Mouse (Mus musculus) liver, embryonic 12.5 days (tissue): ENCODE results near the gene Aanat. TPM values are rescaled to one million over a fixed set of nuclear protein-coding genes. Genes with fewer than 3 reads are reported as not detected.

Source experiments
- ATAC-seq: fragments of 200-750 bp; cut with Nextera tagmentation; 2 replicates; pipeline ENCODE4 v1.8.0; 2017; ENCODE audit warnings: moderate number of reproducible peaks, mild to moderate bottlenecking, moderate library complexity
- H3K27ac ChIP-seq: fragments of 300-500 bp; sonication (generic); 2 replicates; pipeline ENCODE4 v1.5.1; 2016; ENCODE audit warnings: mild to moderate bottlenecking
- H3K27me3 ChIP-seq: fragments of 300-500 bp; sonication (generic); replicated peaks from 2 replicates; pipeline ENCODE4 v1.6.1; 2016; ENCODE audit warnings: mild to moderate bottlenecking, moderate library complexity
- H3K36me3 ChIP-seq: fragments of 300-500 bp; sonication (generic); 2 replicates; pipeline ENCODE4 v1.6.1; 2016; ENCODE audit warnings: mild to moderate bottlenecking, moderate library complexity
- H3K4me1 ChIP-seq: fragments of 300-500 bp; sonication (generic); 2 replicates; pipeline ENCODE4 v1.6.1; 2016
- H3K4me2 ChIP-seq: fragments of 300-500 bp; sonication (generic); 2 replicates; pipeline ENCODE4 v1.6.1; 2016; ENCODE audit warnings: mild to moderate bottlenecking, moderate library complexity
- H3K4me3 ChIP-seq: fragments of 300-500 bp; sonication (generic); 2 replicates; pipeline ENCODE4 v1.5.1; 2016; ENCODE audit warnings: mild to moderate bottlenecking, moderate library complexity
- H3K9ac ChIP-seq: fragments of 300-500 bp; sonication (generic); 2 replicates; pipeline ENCODE4 v1.6.1; 2016; ENCODE audit warnings: mild to moderate bottlenecking, moderate library complexity
- H3K9me3 ChIP-seq: fragments of 300-500 bp; sonication (generic); replicated peaks from 2 replicates; pipeline ENCODE4 v1.6.1; 2016; ENCODE audit warnings: mild to moderate bottlenecking, moderate library complexity
- WGBS: fragments of 180-500 bp; shearing (Covaris S2); methylation state at CpG from one replicate; pipeline ENCODE4 v1.1.7; 2016; ENCODE audit not compliant: insufficient replicate concordance; 5-methylcytosine and 5-hydroxymethylcytosine counted together
- polyA plus RNA-seq: library from polyadenylated mRNA; unstranded; fragments of >200 nt; fragmentation: Nextera tagmentation; extraction: Ambion mirVana; gene quantifications from 2 replicates; pipeline ENCODE4 v1.2.1, GENCODE M21; 2016

Gene Aanat
- polyA plus RNA-seq, 1 experiment from 2014 or later, result not detected

- Histone ChIP-seq H3K27me3 (peaks cover 28% of the 10 kb centered on the region), H3K27ac (no peak overlapping the region), H3K9ac (no peak overlapping the region), H3K4me3 (no peak overlapping the region), H3K4me2 (no peak overlapping the region), H3K36me3 (no peaks in the 10 kb centered on the region), H3K4me1 (peaks cover 24% of the 10 kb centered on the region), H3K9me3 (no peaks in the 10 kb centered on the region)
- ATAC-seq, result no peak
- 44% methylated on average over 3 of the region's 3 CpGs for WGBS
These were observed 55.5 kb downstream of the Aanat start for GRCm38 (mm10) chr11:116641731-116642130.

- no peaks in the 10 kb centered on the region for H3K9me3 ChIP-seq
- H3K36me3 ChIP-seq, result no peaks in the 10 kb centered on the region
- peaks cover 28% of the 10 kb centered on the region for H3K27me3 ChIP-seq
- H3K9ac ChIP-seq, result no peak overlapping the region
- no peak overlapping the region for H3K27ac ChIP-seq
- peaks cover 36% of the 10 kb centered on the region for H3K4me1 ChIP-seq
- 28% methylated on average over 14 of the region's 14 CpGs for WGBS
- peak overlapping the region; percentile 44 for H3K4me2 ChIP-seq
- H3K4me3 ChIP-seq, result no peak overlapping the region
- ATAC-seq, result peak; percentile 12; the same call in 1 of the 2 replicates
These were observed 56.7 kb downstream of the Aanat start for GRCm38 (mm10) chr11:116642681-116643578.

GRCm38 (mm10) chr11:116643579-116644224 is 57.5 kb downstream of the Aanat start:
- H3K4me2 ChIP-seq, result peak overlapping the region; percentile 44
- H3K4me1 ChIP-seq, result peaks cover 43% of the 10 kb centered on the region
- peaks cover 30% of the 10 kb centered on the region for H3K27me3 ChIP-seq
- WGBS, result 22% methylated on average over 19 of the region's 19 CpGs
- ATAC-seq, result no peak
- H3K36me3 ChIP-seq, result no peaks in the 10 kb centered on the region
- H3K4me3 ChIP-seq, result no peak overlapping the region
- no peak overlapping the region for H3K27ac ChIP-seq
- no peak overlapping the region for H3K9ac ChIP-seq
- no peaks in the 10 kb centered on the region for H3K9me3 ChIP-seq

- Histone ChIP-seq H3K27ac (no peak overlapping the region), H3K27me3 (peaks cover 38% of the 10 kb centered on the region), H3K9ac (no peak overlapping the region), H3K9me3 (no peaks in the 10 kb centered on the region), H3K4me3 (no peak overlapping the region), H3K4me1 (peaks cover 43% of the 10 kb centered on the region), H3K36me3 (no peaks in the 10 kb centered on the region), H3K4me2 (no peak overlapping the region)
- 58% methylated on average over 21 of the region's 21 CpGs for WGBS
- ATAC-seq, result no peak
These were observed 58.2 kb downstream of the Aanat start for GRCm38 (mm10) chr11:116644225-116645112.

- ATAC-seq, result no peak
- no peak overlapping the region for H3K4me3 ChIP-seq
- H3K36me3 ChIP-seq, result no peaks in the 10 kb centered on the region
- H3K4me1 ChIP-seq, result peaks cover 43% of the 10 kb centered on the region
- H3K27ac ChIP-seq, result no peak overlapping the region
- H3K27me3 ChIP-seq, result peaks cover 45% of the 10 kb centered on the region
- 69% methylated on average over 8 of the region's 8 CpGs for WGBS
- H3K9me3 ChIP-seq, result no peaks in the 10 kb centered on the region
- H3K4me2 ChIP-seq, result no peak overlapping the region
- no peak overlapping the region for H3K9ac ChIP-seq
These were observed 59.3 kb downstream of the Aanat start for GRCm38 (mm10) chr11:116645446-116646110.

- Histone ChIP-seq H3K4me3 (no peak overlapping the region), H3K9me3 (no peaks in the 10 kb centered on the region), H3K4me2 (no peak overlapping the region), H3K27ac (no peak overlapping the region), H3K9ac (no peak overlapping the region), H3K4me1 (peaks cover 43% of the 10 kb centered on the region), H3K27me3 (peaks cover 51% of the 10 kb centered on the region), H3K36me3 (no peaks in the 10 kb centered on the region)
- 68% methylated on average over 11 of the region's 11 CpGs for WGBS
- no peak for ATAC-seq
These were observed 59.9 kb downstream of the Aanat start for GRCm38 (mm10) chr11:116646136-116646535.

- H3K36me3 ChIP-seq, result no peaks in the 10 kb centered on the region
- no peaks in the 10 kb centered on the region for H3K9me3 ChIP-seq
- H3K4me3 ChIP-seq, result no peak overlapping the region
- peaks cover 57% of the 10 kb centered on the region for H3K27me3 ChIP-seq
- WGBS, result 85% methylated on average over 7 of the region's 7 CpGs
- no peak for ATAC-seq
- peak overlapping the region; percentile 25; the same call in 1 of the 2 replicates for H3K9ac ChIP-seq
- H3K4me2 ChIP-seq, result peak overlapping the region; percentile 46; the same call in 1 of the 2 replicates
- H3K27ac ChIP-seq, result peak overlapping the region; percentile 76
- H3K4me1 ChIP-seq, result peaks cover 43% of the 10 kb centered on the region
These were observed 60.5 kb downstream of the Aanat start for GRCm38 (mm10) chr11:116646771-116647170.

Other genes starting within 250 kb of the Aanat start
- 2.9 and 4.3 TPM in 2 replicates for gene Rnf157, start 173.4 kb upstream of the Aanat start, polyA plus RNA-seq
- gene Ubald2, start 152.3 kb upstream of the Aanat start, polyA plus RNA-seq, result 32.3 and 32.6 TPM in 2 replicates
- not detected in 2 replicates for gene Qrich2, start 120.2 kb upstream of the Aanat start, polyA plus RNA-seq
- gene Prpsap1, start 92.2 kb upstream of the Aanat start, polyA plus RNA-seq, result 69.9 and 77.1 TPM in 2 replicates
- 26.9 and 28.0 TPM in 2 replicates for gene Sphk1, start 55.5 kb upstream of the Aanat start, polyA plus RNA-seq
- 40.0 and 40.2 TPM in 2 replicates for gene Ube2o, start 5.0 kb upstream of the Aanat start, polyA plus RNA-seq
- gene Rhbdf2, start 40.6 kb downstream of the Aanat start, polyA plus RNA-seq, result 8.0 and 8.5 TPM in 2 replicates
- gene Prcd, start 67.1 kb downstream of the Aanat start, polyA plus RNA-seq, result 0.19 and 0.41 TPM in 2 replicates
- gene Cygb, start 67.9 kb downstream of the Aanat start, polyA plus RNA-seq, result 0.83 and 1.2 TPM in 2 replicates
- not detected in 2 replicates for gene St6galnac1, start 189.1 kb downstream of the Aanat start, polyA plus RNA-seq
- 6.9 and 7.2 TPM in 2 replicates for gene Mxra7, start 241.6 kb downstream of the Aanat start, polyA plus RNA-seq